Mouse (Mus musculus): Measurements from ENCODE around the gene Slc7a11. TPM values are rescaled to one million over a fixed set of nuclear protein-coding genes. Genes with fewer than 3 reads are reported as not detected.

Slc7a11 gene
- polyA plus RNA-seq, 1 experiment, result 7.2 TPM

GRCm38 (mm10) chr3:50186369-50186768 lies 257.0 kb downstream of the Slc7a11 start:
- Histone ChIP-seq H3K4me2 (ENCODE audit: low read depth) (no peak overlapping the region), H3K4me3 (no peak overlapping the region), H3K27me3 (ENCODE audit: control insufficient read depth, insufficient read depth, insufficient read length) (no peaks in the 10 kb centered on the region), H3ac (ENCODE audit: control insufficient read depth, insufficient read length) (no peak overlapping the region), H3K36me3 (ENCODE audit: control insufficient read depth, insufficient read depth) (no peaks in the 10 kb centered on the region), H3K79me2 (ENCODE audit: control insufficient read depth, insufficient read depth) (no peaks in the 10 kb centered on the region)
- TF ChIP-seq TCF12 (IDR thresholded peaks at IDR 0.05; ENCODE audit: insufficient read depth, poor library complexity, severe bottlenecking), result no peak
- TF ChIP-seq SRF (IDR thresholded peaks at IDR 0.05; ENCODE audit: control insufficient read depth, insufficient read length, low read depth), result no peak
- no peak for TF ChIP-seq MAX (IDR thresholded peaks at IDR 0.05; ENCODE audit: low read depth)
- TF ChIP-seq MYOG (IDR thresholded peaks at IDR 0.05; ENCODE audit: control insufficient read depth in 1 of 3, insufficient read depth in 1 of 3, insufficient read length in 2 of 3, low read depth in 2 of 3), result no peak
- no peak for TF ChIP-seq POLR2A (IDR thresholded peaks at IDR 0.05; ENCODE audit: insufficient read length, low read depth)
- no peak for TF ChIP-seq CEBPB (IDR thresholded peaks at IDR 0.05; ENCODE audit: insufficient read depth, poor library complexity, severe bottlenecking)

DNA sequence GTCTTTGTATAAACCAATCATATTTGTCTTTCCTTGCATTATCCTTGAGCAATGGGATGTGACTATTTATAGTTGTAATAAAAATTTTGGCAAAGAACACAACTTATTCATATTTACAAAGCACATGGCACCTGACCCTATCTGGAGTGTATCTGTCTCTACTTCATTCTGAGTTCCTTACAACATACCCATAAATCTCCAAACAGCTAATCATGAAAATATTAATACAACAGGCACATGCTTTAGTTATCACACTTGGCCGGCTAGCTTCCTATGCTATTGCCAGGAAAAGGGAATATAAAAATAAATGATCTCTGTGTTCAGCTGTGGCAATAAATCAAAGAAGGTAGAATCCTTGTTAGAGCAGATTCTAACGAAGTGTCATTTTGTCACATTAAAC lies 257.5 kb downstream of the Slc7a11 start:
- no peak overlapping the region for H3ac ChIP-seq (ENCODE audit: control insufficient read depth, insufficient read length)
- no peak overlapping the region for H3K4me2 ChIP-seq (ENCODE audit: low read depth)
- no peaks in the 10 kb centered on the region for H3K36me3 ChIP-seq (ENCODE audit: control insufficient read depth, insufficient read depth)
- no peaks in the 10 kb centered on the region for H3K79me2 ChIP-seq (ENCODE audit: control insufficient read depth, insufficient read depth)
- H3K4me3 ChIP-seq, result no peak overlapping the region
- TF ChIP-seq TCF3 (IDR thresholded peaks at IDR 0.05; ENCODE audit: insufficient read length, low read depth) (no peak), POLR2AphosphoS2 (IDR thresholded peaks at IDR 0.05; ENCODE audit: insufficient read length, low read depth) (no peak), REST (IDR thresholded peaks at IDR 0.05; ENCODE audit: insufficient read depth, insufficient read length) (no peak), MAX (IDR thresholded peaks at IDR 0.05; ENCODE audit: low read depth) (no peak), MYOG (IDR thresholded peaks at IDR 0.05; ENCODE audit: control insufficient read depth in 1 of 3, insufficient read depth in 1 of 3, insufficient read length in 2 of 3, low read depth in 2 of 3) (no peak), MYOD1 (IDR thresholded peaks at IDR 0.05; ENCODE audit: control insufficient read depth in 1 of 3, insufficient read length in 2 of 3, low read depth in 2 of 3) (no peak), POLR2A (IDR thresholded peaks at IDR 0.05; ENCODE audit: insufficient read length, low read depth) (no peak), USF1 (IDR thresholded peaks at IDR 0.05; ENCODE audit: low read depth) (no peak), TCF12 (IDR thresholded peaks at IDR 0.05; ENCODE audit: insufficient read depth, poor library complexity, severe bottlenecking) (no peak), E2F4 (IDR thresholded peaks at IDR 0.05; ENCODE audit: insufficient read depth) (no peak), SRF (IDR thresholded peaks at IDR 0.05; ENCODE audit: control insufficient read depth, insufficient read length, low read depth) (no peak), CEBPB (IDR thresholded peaks at IDR 0.05; ENCODE audit: insufficient read depth, poor library complexity, severe bottlenecking) (no peak)
- no peaks in the 10 kb centered on the region for H3K27me3 ChIP-seq (ENCODE audit: control insufficient read depth, insufficient read depth, insufficient read length)

DNA sequence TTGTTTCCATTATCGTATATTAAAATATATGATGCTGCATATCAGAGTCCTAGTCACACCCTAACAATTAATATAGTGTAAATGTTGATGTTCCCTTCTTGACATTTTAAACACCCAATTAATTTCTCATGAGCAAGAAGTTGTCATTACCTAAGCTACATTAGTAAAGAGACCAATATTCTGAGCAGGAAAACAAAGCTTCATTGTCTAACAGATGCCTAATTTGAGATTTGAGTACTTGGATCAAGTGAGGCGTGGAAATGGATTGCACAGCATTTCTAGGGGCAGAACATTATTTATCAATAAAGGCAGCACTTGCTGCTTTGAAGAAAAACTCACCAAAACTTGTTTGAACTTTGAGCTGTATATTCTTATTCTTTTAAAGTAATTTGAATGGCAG lies 282.7 kb downstream of the Slc7a11 start:
- Histone ChIP-seq H3K36me3 (ENCODE audit: control insufficient read depth, insufficient read depth) (no peaks in the 10 kb centered on the region), H3K4me2 (ENCODE audit: low read depth) (no peak overlapping the region), H3K27me3 (ENCODE audit: control insufficient read depth, insufficient read depth, insufficient read length) (no peaks in the 10 kb centered on the region), H3K79me2 (ENCODE audit: control insufficient read depth, insufficient read depth) (no peaks in the 10 kb centered on the region), H3ac (ENCODE audit: control insufficient read depth, insufficient read length) (no peak overlapping the region), H3K4me3 (no peak overlapping the region)
- TF ChIP-seq TCF12 (IDR thresholded peaks at IDR 0.05; ENCODE audit: insufficient read depth, poor library complexity, severe bottlenecking) (no peak), SRF (IDR thresholded peaks at IDR 0.05; ENCODE audit: control insufficient read depth, insufficient read length, low read depth) (no peak), CEBPB (IDR thresholded peaks at IDR 0.05; ENCODE audit: insufficient read depth, poor library complexity, severe bottlenecking) (no peak), USF1 (IDR thresholded peaks at IDR 0.05; ENCODE audit: low read depth) (no peak), MAX (IDR thresholded peaks at IDR 0.05; ENCODE audit: low read depth) (no peak), TCF3 (IDR thresholded peaks at IDR 0.05; ENCODE audit: insufficient read length, low read depth) (no peak), E2F4 (IDR thresholded peaks at IDR 0.05; ENCODE audit: insufficient read depth) (no peak), POLR2A (IDR thresholded peaks at IDR 0.05; ENCODE audit: insufficient read length, low read depth) (no peak), MYOG (IDR thresholded peaks at IDR 0.05; ENCODE audit: control insufficient read depth in 1 of 3, insufficient read depth in 1 of 3, insufficient read length in 2 of 3, low read depth in 2 of 3) (no peak), REST (IDR thresholded peaks at IDR 0.05; ENCODE audit: insufficient read depth, insufficient read length) (no peak), POLR2AphosphoS2 (IDR thresholded peaks at IDR 0.05; ENCODE audit: insufficient read length, low read depth) (no peak)

DNA sequence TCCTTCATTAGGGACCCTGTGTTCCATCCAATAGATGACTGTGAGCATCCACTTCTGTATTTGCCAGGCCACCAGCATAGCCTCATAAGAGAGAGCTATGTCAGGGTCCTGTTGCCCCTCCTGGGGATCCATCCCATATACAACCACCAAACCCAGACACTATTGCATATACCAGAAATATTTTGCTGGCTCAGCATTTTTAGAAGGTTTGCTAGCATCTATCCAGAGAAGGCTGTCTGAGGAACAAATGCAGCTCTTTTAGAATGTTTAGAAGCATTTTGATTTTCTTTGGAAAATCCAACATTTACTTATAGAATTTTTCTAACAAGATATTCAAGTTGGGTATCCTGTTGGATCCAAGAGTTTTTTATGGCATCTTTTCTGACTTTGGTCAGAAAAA lies 299.3 kb downstream of the Slc7a11 start:
- TF ChIP-seq USF1 (IDR thresholded peaks at IDR 0.05; ENCODE audit: low read depth) (no peak), CEBPB (IDR thresholded peaks at IDR 0.05; ENCODE audit: insufficient read depth, poor library complexity, severe bottlenecking) (no peak), TCF3 (IDR thresholded peaks at IDR 0.05; ENCODE audit: insufficient read length, low read depth) (no peak), TCF12 (IDR thresholded peaks at IDR 0.05; ENCODE audit: insufficient read depth, poor library complexity, severe bottlenecking) (no peak), MYOD1 (IDR thresholded peaks at IDR 0.05; ENCODE audit: control insufficient read depth in 1 of 3, insufficient read length in 2 of 3, low read depth in 2 of 3) (no peak), MAX (IDR thresholded peaks at IDR 0.05; ENCODE audit: low read depth) (no peak), POLR2AphosphoS2 (IDR thresholded peaks at IDR 0.05; ENCODE audit: insufficient read length, low read depth) (no peak), SRF (IDR thresholded peaks at IDR 0.05; ENCODE audit: control insufficient read depth, insufficient read length, low read depth) (no peak), POLR2A (IDR thresholded peaks at IDR 0.05; ENCODE audit: insufficient read length, low read depth) (no peak), E2F4 (IDR thresholded peaks at IDR 0.05; ENCODE audit: insufficient read depth) (no peak), MYOG (IDR thresholded peaks at IDR 0.05; ENCODE audit: control insufficient read depth in 1 of 3, insufficient read depth in 1 of 3, insufficient read length in 2 of 3, low read depth in 2 of 3) (no peak), REST (IDR thresholded peaks at IDR 0.05; ENCODE audit: insufficient read depth, insufficient read length) (no peak)
- H3K36me3 ChIP-seq (ENCODE audit: control insufficient read depth, insufficient read depth), result no peaks in the 10 kb centered on the region
- H3K4me3 ChIP-seq, result no peak overlapping the region

DNA sequence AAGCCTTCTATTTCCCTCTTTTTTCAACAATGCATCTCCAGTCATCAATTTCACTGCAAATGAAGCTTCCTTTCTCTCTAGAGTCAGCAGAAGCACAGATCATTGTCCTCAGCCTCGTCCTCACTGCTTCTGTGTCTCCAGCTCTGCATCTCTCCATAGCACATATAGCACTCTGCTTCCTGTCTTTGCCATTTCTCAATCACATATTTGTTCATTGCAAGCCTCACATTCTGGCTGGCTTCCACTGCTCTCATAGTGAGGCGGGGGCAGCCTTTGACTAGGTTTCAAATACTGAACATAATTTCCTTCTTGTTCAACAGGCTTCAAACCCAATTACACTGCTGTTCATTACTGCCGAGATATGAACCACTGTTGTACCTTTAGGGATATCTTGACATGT lies 305.1 kb downstream of the Slc7a11 start:
- no peak for TF ChIP-seq POLR2A (IDR thresholded peaks at IDR 0.05; ENCODE audit: insufficient read length, low read depth)
- TF ChIP-seq REST (IDR thresholded peaks at IDR 0.05; ENCODE audit: insufficient read depth, insufficient read length), result no peak
- TF ChIP-seq CEBPB (IDR thresholded peaks at IDR 0.05; ENCODE audit: insufficient read depth, poor library complexity, severe bottlenecking), result no peak
- no peak for TF ChIP-seq MYOD1 (IDR thresholded peaks at IDR 0.05; ENCODE audit: control insufficient read depth in 1 of 3, insufficient read length in 2 of 3, low read depth in 2 of 3)
- TF ChIP-seq POLR2AphosphoS2 (IDR thresholded peaks at IDR 0.05; ENCODE audit: insufficient read length, low read depth), result no peak
- TF ChIP-seq SRF (IDR thresholded peaks at IDR 0.05; ENCODE audit: control insufficient read depth, insufficient read length, low read depth), result no peak
- no peak for TF ChIP-seq TCF3 (IDR thresholded peaks at IDR 0.05; ENCODE audit: insufficient read length, low read depth)
- TF ChIP-seq MYOG (IDR thresholded peaks at IDR 0.05; ENCODE audit: control insufficient read depth in 1 of 3, insufficient read depth in 1 of 3, insufficient read length in 2 of 3, low read depth in 2 of 3), result no peak
- TF ChIP-seq USF1 (IDR thresholded peaks at IDR 0.05; ENCODE audit: low read depth), result no peak
- TF ChIP-seq E2F4 (IDR thresholded peaks at IDR 0.05; ENCODE audit: insufficient read depth), result no peak
- no peak overlapping the region for H3K4me2 ChIP-seq (ENCODE audit: low read depth)
- H3K4me3 ChIP-seq, result no peak overlapping the region
- H3K79me2 ChIP-seq (ENCODE audit: control insufficient read depth, insufficient read depth), result no peaks in the 10 kb centered on the region
- no peak overlapping the region for H3ac ChIP-seq (ENCODE audit: control insufficient read depth, insufficient read length)
- H3K36me3 ChIP-seq (ENCODE audit: control insufficient read depth, insufficient read depth), result no peaks in the 10 kb centered on the region
- H3K27me3 ChIP-seq (ENCODE audit: control insufficient read depth, insufficient read depth, insufficient read length), result no peaks in the 10 kb centered on the region

More for the DNA sequence above, 299.3 kb downstream of the Slc7a11 start:
- H3K27me3 ChIP-seq (ENCODE audit: control insufficient read depth, insufficient read depth, insufficient read length), result no peaks in the 10 kb centered on the region
- no peaks in the 10 kb centered on the region for H3K79me2 ChIP-seq (ENCODE audit: control insufficient read depth, insufficient read depth)
- H3ac ChIP-seq (ENCODE audit: control insufficient read depth, insufficient read length), result no peak overlapping the region
- no peak overlapping the region for H3K4me2 ChIP-seq (ENCODE audit: low read depth)
